Mouse (Mus musculus) liver, adult 2 months (tissue): ENCODE measurements at regions not wholly inside any gene's neighbourhood (a gene's known extent, or its start where the extent isn't known, plus 50 kb on each side); places are given as distances from the start of the nearest gene placed in this dataset.

ENCODE experiments used
- CTCF ChIP-seq: fragments of 200-500 bp; IDR thresholded peaks from 2 replicates; pipeline ENCODE4 v1.5.1; 2011; ENCODE audit warnings: low read depth, low read length, control low read depth
- POLR2A ChIP-seq: fragments of 200-500 bp; IDR thresholded peaks from 2 replicates; pipeline ENCODE4 v1.6.1; 2011; ENCODE audit warnings: low read length, control low read depth; ENCODE audit not compliant: insufficient read depth; ENCODE audit errors: extremely low read depth

DNA sequence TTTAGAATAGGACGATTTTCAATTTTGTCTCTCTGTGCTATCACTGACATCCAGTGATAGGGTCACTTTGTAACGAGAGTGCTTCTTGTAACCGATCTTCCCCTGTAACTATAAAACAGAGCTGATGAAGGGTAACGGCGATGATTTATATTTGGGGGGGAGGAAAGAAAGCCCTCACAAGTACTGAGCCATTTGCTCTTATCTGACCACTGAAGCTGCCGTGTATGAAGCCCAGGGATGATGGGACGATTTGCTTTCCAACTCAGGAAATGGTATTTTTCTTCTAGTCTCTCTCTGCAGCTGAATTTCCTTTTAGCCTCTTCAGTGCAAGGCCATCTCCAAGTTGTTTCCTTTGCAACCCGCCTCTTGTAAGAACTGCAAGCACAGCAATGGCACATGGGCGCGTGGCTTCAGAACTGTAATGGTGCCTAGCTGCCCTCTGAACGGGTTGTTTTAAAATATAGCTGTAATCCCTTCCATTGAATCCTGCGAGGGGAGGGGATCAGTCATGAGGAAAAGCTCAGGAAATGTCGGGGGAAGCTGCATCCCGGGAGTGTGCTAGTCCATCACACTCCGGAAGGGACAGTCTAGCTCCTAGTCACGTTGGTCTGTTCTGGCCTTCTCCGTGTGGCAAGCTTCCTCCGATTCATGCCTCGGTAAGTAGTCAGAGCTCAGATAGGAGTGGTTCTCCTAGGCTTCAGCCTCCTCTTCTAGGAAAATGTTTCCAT lies 194.1 kb downstream of the Gm13691 start:
- TF ChIP-seq CTCF (no peak), POLR2A (no peak)
